Mouse (Mus musculus): ENCODE measurements around the gene Dusp7. TPM values are rescaled to one million over a fixed set of nuclear protein-coding genes. Genes with fewer than 3 reads are reported as not detected.

Dusp7 gene
- polyA plus RNA-seq, 1 experiment from 2014 or later: 13.6 TPM

DNA sequence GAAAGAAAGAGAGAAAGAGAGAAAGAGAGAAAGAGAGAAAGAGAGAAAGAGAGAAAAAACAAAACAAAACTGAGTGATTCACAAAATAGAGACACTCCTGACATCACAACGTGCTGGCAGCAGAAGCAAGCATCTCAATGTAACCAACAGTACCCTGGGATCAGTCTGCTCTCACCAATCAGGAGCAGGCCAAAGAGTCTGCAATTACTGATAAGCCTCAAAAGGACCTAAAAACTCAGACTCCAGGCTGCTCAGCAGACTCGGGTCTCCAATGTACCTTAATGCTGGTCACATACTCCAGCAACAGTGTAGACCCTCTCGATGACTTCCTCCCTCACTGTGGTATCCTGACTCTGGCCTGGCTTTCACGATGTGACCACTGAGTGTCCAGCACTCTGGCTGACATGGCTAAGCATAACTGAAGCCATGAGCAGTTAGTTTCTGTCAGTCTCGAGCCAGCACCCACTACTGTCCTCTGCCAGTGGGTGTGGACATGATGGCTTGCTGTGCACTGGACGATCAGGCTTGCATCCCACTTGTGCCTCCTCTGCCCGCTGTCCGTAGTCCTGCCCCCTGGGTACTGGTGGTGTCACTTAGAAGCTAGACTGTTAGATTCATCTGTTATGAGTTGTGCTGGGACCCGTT lies 30.4 kb downstream of the Dusp7 start:
- no peaks in the 10 kb centered on the region for H3K27me3 ChIP-seq
- no peak for TF ChIP-seq CTCF (IDR thresholded peaks at IDR 0.05)
- POLR2A ChIA-PET: no interaction called here
- ATAC-seq: no peak
- CTCF ChIA-PET: no interaction called here
- DNase-seq (ENCODE audit: low read depth, low spot score): no peak
- in situ Hi-C loops (cut with MboI; ENCODE audit: low pct_unique_long_range_greater_than_20kb): no loop called here

DNA sequence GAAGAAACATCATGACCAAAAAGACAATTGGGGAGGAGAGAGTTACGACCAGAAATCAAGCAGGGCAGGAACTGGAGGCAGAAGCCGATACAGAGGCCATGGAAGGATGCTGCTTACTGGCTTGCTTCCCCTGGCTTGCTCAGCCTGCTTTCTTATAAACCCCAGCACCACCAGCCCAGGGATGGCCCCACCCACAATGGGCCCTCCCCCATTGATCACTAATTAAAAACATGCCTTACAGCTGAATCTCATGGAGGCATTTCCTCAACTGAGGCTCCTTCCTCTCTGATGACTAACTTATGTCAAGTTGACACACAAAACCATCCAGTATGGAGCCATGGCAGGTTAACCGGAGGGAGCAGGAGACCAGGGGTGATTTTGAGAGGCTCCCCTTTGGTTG lies 31.4 kb downstream of the Dusp7 start:
- ChIA-PET POLR2A (no interaction called here), CTCF (no interaction called here)
- no peak for TF ChIP-seq CTCF (IDR thresholded peaks at IDR 0.05)
- no peaks in the 10 kb centered on the region for H3K27me3 ChIP-seq
- DNase-seq (ENCODE audit: low read depth, low spot score): no peak
- ATAC-seq: no peak
- in situ Hi-C loops (cut with MboI; ENCODE audit: low pct_unique_long_range_greater_than_20kb): no loop called here

DNA sequence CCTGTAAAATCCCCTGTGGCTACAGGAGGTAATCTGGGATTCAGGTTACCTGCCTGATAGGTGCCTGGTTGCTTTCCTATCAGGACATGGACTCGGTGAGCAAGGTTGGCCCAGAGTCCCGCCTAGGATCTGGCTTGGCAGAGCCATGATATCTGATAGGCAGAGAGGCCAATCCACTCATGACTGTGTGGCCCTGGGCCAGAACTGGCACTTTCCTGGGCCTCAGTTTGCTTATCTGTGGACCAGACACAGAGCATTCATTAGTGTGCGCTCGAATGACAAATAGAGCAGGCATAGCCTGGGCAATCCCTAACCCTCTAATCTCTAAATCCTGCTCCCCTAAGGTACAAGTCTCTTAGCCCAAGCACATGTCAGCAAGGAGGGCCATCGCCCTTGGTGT lies 33.7 kb downstream of the Dusp7 start:
- ChIA-PET POLR2A (no interaction called here), CTCF (no interaction called here)
- DNase-seq (ENCODE audit: low read depth, low spot score): no peak
- in situ Hi-C loops (cut with MboI; ENCODE audit: low pct_unique_long_range_greater_than_20kb): no loop called here
- ATAC-seq: no peak
- H3K27me3 ChIP-seq: no peaks in the 10 kb centered on the region
- no peak for TF ChIP-seq CTCF (IDR thresholded peaks at IDR 0.05)

DNA sequence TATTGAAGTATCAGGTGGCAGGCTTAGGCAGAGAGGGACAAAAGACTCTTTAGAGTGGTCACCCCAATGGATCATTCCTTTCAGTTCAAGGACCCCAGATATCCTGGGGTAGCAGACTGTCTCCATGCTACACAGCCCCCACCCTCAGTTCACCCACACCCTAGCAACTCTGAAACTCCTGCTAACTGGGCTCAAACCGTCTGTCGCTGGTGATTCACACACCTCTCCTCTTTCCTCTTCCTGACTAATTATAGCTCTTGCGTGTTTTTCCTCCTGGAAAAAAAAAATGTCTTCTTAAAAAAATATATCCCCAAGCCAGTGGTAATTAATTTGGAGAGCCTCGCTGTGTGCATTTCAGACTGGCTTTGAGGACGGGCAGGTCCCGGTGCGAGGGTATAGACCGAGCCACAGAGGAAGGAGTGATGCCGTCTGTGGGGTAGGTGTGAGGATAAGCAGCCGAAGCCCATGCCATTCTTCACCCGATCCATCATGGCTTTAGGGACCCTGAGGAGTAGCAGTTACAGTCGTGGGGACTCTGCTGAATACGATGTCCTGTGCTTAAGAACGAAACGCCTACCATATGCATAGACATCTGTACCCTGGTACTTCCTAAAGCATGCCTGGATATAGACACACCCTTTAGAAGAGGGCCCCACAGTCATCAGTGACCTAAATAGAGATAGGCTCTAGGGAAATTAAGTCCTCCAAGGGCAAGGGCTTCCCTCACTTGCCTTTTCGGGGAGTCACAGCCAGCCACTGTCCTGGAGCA lies 34.4 kb downstream of the Dusp7 start:
- ATAC-seq (no peak), DNase-seq (ENCODE audit: low read depth, low spot score) (no peak)
- H3K27me3 ChIP-seq: no peaks in the 10 kb centered on the region
- CTCF ChIA-PET: no interaction called here
- POLR2A ChIA-PET: no interaction called here
- TF ChIP-seq CTCF (IDR thresholded peaks at IDR 0.05): no peak
- in situ Hi-C loops (cut with MboI; ENCODE audit: low pct_unique_long_range_greater_than_20kb): no loop called here

DNA sequence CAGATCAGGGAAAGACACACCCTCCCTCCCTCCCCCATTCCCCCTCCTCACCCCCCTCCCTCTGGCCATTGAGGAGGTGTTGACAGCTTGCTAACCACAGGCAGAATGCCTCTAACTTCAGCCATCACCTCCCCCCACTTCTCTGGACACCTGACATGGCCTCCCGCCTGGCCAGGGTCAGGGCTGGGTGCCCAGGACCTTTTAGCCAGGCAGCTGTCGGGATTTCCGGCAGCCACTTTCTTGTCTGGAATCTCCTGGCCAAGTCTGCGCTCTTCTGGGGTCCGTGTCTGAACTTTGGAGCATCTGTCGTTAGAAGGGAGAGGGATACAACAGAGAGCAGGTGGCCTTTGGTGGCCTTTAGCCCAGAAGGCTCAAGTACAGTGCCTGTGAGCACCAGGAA lies 36.8 kb downstream of the Dusp7 start:
- H3K27me3 ChIP-seq: no peaks in the 10 kb centered on the region
- no peak for DNase-seq (ENCODE audit: low read depth, low spot score)
- no peak for TF ChIP-seq CTCF (IDR thresholded peaks at IDR 0.05)
- peak; percentile 39 for ATAC-seq
- ChIA-PET CTCF (no interaction called here), POLR2A (no interaction called here)
- in situ Hi-C loops (cut with MboI; ENCODE audit: low pct_unique_long_range_greater_than_20kb): no loop called here

DNA sequence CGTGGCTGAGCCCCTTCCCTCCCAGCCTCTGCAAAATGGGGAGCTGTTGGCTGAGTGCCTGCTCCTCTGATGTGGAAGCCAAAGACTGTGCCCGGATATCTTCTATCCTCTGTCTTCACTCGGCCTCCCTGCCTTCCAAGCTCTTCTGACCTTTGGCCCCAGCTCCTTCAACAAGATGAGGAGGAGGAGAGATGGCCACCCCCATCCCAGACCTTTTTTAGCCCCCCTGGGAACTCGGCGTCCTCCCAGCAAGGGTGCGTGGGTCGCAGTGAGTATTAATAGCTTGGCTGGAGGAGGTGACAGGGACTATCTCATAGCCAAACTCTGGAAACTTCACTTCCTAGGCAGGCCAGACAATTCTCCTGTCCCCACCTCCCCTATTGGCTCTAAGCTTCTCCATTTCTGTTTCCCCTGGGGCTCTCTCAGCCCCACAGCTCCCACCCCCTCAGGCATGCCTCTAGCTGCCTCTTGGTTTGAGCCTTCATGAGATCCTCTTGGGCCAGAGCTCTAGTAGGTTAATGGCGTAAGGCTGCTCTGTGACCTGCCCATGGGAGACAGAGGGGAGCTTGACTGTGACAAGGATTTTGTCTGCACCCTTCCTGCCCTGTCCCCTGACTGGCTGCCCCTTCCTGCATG lies 38.1 kb downstream of the Dusp7 start:
- ATAC-seq (no peak), DNase-seq (ENCODE audit: low read depth, low spot score) (no peak)
- TF ChIP-seq CTCF (IDR thresholded peaks at IDR 0.05): no peak
- ChIA-PET CTCF (interaction anchor here (1.3 to 1.6 kb wide), 3 partner anchors 14 to 104 kb away, joined by 3 to 4 read pairs (median 4); no protein-coding TSS in a partner anchor), POLR2A (no interaction called here)
- in situ Hi-C loops (cut with MboI; ENCODE audit: low pct_unique_long_range_greater_than_20kb): no loop called here
- H3K27me3 ChIP-seq: no peaks in the 10 kb centered on the region

DNA sequence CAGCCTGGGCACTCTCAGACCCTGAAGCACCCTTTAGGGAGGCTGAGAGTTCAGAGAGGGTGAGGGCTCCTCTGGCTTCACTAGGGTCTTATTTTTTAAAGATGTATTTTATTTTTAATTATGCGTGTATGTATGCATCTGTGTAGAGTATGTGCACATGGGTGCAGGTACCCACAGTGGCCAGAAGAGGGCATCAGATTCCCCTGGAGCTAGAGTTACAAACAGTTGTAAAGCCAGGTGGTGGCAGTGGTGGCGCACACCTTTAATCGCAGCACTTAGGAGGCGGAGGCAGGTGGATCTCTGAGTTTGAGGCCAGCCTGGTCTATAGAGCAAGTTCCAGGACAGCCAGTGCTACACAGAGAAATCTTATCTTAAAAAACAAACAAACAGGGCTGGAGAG lies 40.7 kb downstream of the Dusp7 start:
- in situ Hi-C loops (cut with MboI; ENCODE audit: low pct_unique_long_range_greater_than_20kb): no loop called here
- ChIA-PET POLR2A (no interaction called here), CTCF (interaction anchor here (1.7 kb wide), 1 partner anchor 9 kb away, joined by 3 read pairs; no protein-coding TSS in a partner anchor)
- no peak for ATAC-seq
- TF ChIP-seq CTCF (IDR thresholded peaks at IDR 0.05): no peak
- DNase-seq (ENCODE audit: low read depth, low spot score): no peak
- no peaks in the 10 kb centered on the region for H3K27me3 ChIP-seq

DNA sequence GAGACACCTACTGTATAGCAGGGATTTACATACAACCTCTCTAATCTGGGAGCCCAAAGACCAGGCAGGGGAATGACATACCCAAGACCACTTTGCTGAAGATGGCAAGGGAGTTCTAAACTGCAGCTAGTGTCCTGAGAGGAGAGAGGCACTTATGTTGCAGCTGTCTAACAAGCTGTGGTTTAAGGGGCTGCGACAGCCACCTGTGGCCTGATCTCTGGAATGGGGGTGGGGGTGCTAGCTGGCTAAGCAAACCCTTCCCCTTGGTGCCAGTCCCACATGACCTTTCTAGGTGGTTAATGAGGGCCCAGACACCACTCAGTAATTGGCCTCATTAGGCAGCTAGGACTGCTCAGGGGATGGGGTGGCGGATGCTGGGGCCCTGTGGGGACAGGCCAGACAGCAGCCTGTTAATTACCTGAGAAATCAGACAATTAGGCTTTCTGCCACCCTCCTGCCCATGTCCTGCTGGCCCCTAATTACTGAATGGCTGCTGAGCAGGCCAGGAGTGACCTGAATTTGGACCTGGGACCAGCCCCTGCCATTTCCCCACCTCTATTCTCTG lies 41.7 kb downstream of the Dusp7 start:
- DNase-seq (ENCODE audit: low read depth, low spot score) (no peak), ATAC-seq (no peak)
- H3K27me3 ChIP-seq: no peaks in the 10 kb centered on the region
- in situ Hi-C loops (cut with MboI; ENCODE audit: low pct_unique_long_range_greater_than_20kb): loop anchor here (5.0 kb wide), 1 partner anchor 33 kb away; no protein-coding TSS in a partner anchor
- ChIA-PET CTCF (interaction anchor here (1.2 to 1.7 kb wide), 3 partner anchors 7 to 24 kb away, joined by 3 to 4 read pairs (median 3); no protein-coding TSS in a partner anchor), POLR2A (no interaction called here)
- TF ChIP-seq CTCF (IDR thresholded peaks at IDR 0.05): no peak

DNA sequence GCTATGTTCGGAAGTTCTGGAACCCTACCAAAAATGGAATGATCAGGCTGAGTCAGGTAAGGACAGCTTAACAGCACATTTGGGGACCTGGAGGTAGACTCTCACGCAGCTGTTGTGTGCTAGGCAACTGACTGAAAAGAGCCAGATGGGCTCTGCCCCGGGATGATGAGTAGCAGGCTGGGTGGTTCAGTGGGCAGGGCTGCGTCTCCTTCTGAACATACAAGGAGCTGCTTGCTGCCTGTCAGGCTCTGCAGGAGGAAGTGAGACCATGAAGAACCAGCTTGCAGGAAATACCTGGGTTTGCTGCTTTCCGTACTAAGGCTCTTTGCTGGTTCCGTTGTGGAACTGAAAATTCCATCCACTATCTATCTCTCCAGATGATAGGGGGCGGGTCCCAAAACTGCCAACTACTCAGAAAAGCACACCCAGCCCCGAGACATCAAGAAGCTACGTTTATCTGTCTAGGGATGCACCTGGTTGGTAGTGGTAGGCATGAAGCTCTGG lies 42.7 kb downstream of the Dusp7 start:
- ChIA-PET CTCF (interaction anchor here (1.0 to 1.3 kb wide), 3 partner anchors 16 to 131 kb away, joined by 3 to 4 read pairs (median 3); no protein-coding TSS in a partner anchor), POLR2A (no interaction called here)
- ATAC-seq: no peak
- no peak for DNase-seq (ENCODE audit: low read depth, low spot score)
- H3K27me3 ChIP-seq: no peaks in the 10 kb centered on the region
- in situ Hi-C loops (cut with MboI; ENCODE audit: low pct_unique_long_range_greater_than_20kb): loop anchor here (5.0 kb wide), 1 partner anchor 34 kb away; no protein-coding TSS in a partner anchor
- no peak for TF ChIP-seq CTCF (IDR thresholded peaks at IDR 0.05)

DNA sequence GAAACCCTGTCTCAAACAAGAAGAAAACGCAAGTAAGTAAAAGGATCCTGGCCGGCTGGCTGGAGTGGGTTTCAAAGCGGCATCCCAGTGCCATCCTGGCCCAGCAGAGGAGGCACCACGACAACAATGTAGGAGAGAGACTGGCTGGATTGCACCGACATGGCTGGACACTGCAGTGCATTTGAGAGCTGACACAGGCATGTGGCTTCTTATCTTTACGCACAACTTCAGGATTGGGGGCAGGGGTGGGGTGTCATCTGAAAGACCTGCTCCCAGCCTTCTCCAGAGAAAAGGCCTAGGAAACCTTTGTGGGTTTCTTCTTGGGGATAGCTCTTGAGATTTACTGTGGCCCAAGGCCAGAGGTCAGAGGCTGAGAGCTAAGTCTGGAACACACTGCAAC lies 43.3 kb downstream of the Dusp7 start:
- CTCF ChIA-PET: interaction anchor here (0.7 to 1.0 kb wide), 2 partner anchors 10 to 131 kb away, joined by 3 read pairs; no protein-coding TSS in a partner anchor
- no peaks in the 10 kb centered on the region for H3K27me3 ChIP-seq
- ATAC-seq: no peak
- in situ Hi-C loops (cut with MboI; ENCODE audit: low pct_unique_long_range_greater_than_20kb): loop anchor here (5.0 kb wide), 1 partner anchor 34 kb away; no protein-coding TSS in a partner anchor
- DNase-seq (ENCODE audit: low read depth, low spot score): no peak
- POLR2A ChIA-PET: no interaction called here
- no peak for TF ChIP-seq CTCF (IDR thresholded peaks at IDR 0.05)
